In genomic region chr3:156082268-156082667, GRCm38 (mm10) we compare ENCODE assay signal across 14 mouse cellular contexts.
DNase-seq lines count a peak whose midpoint lies in the region; ATAC-seq and TF ChIP-seq lines count a peak whose summit lies in the region.
"Had no signal": no experiment of that assay in that cellular context is flagged by ENCODE, and none has a peak within 500 bp of the region (broad histone marks: within the 10 kb centered on the region; RNA-seq: fewer than 3 reads in every experiment).

No protein-coding gene starts in this region.

- TF ChIP-seq CTCF in cerebellum, adult 2 months (IDR thresholded peaks at IDR 0.05; ENCODE audit: borderline replicate concordance, insufficient read depth, low read depth, low read length), result peak; percentile 31; the same call in 1 of the 2 replicates
- TF ChIP-seq CTCF in kidney, postnatal 0 days (IDR thresholded peaks at IDR 0.05; ENCODE audit: low read depth), result peak; percentile 47
- TF ChIP-seq CTCF in stomach, postnatal 0 days (IDR thresholded peaks at IDR 0.05; ENCODE audit: low read depth), result peak; percentile 45

- H3K27ac ChIP-seq in cerebellum, adult 2 months (ENCODE audit: insufficient read depth, low read length), result no peak overlapping the region
- no peak overlapping the region for H3K27ac ChIP-seq in kidney, postnatal 0 days
- no peak overlapping the region for H3K27ac ChIP-seq in kidney, embryonic 16.5 days (ENCODE audit: low read length)
- no peak overlapping the region for H3K27ac ChIP-seq in stomach, postnatal 0 days (replicated peaks)
- H3K27ac ChIP-seq: hindbrain, embryonic 10.5 days had no signal

- no peak for TF ChIP-seq POLR2A in cerebellum, adult 2 months (IDR thresholded peaks at IDR 0.05; ENCODE audit: borderline replicate concordance, insufficient read depth, low read length)

- ATAC-seq in kidney, postnatal 0 days (replicated peaks; ENCODE audit: low FRiP score, low read depth), result no peak; the same call in 1 of the 2 replicates
- no peak for ATAC-seq in kidney, embryonic 16.5 days (ENCODE audit: low FRiP score, low TSS enrichment)
- no peak for ATAC-seq in stomach, postnatal 0 days (ENCODE audit: low FRiP score, low TSS enrichment)

- H3K4me3 ChIP-seq in cerebellum, adult 2 months (replicated peaks; ENCODE audit: insufficient read depth, low read depth, low read length), result no peak overlapping the region
- H3K4me3 ChIP-seq in kidney, postnatal 0 days (replicated peaks; ENCODE audit: low read depth, low read length), result no peak overlapping the region
- no peak overlapping the region for H3K4me3 ChIP-seq in kidney, embryonic 16.5 days (ENCODE audit: low read length)
- H3K4me3 ChIP-seq in stomach, postnatal 0 days (ENCODE audit: low read depth, low read length), result no peak overlapping the region
- H3K4me3 ChIP-seq: hindbrain, embryonic 10.5 days had no signal

- no peak for TF ChIP-seq EP300 in stomach, postnatal 0 days (optimal IDR thresholded peaks at IDR 0.05)

- H3K9ac ChIP-seq in kidney, postnatal 0 days (ENCODE audit: low read depth, low read length), result no peak overlapping the region
- no peak overlapping the region for H3K9ac ChIP-seq in kidney, embryonic 16.5 days (replicated peaks; ENCODE audit: low read length)
- no peak overlapping the region for H3K9ac ChIP-seq in stomach, postnatal 0 days (ENCODE audit: low read length)

- no peaks in the 10 kb centered on the region for H3K36me3 ChIP-seq in kidney, postnatal 0 days (ENCODE audit: insufficient read depth, low read length)
- no peaks in the 10 kb centered on the region for H3K36me3 ChIP-seq in kidney, embryonic 16.5 days (ENCODE audit: insufficient read depth, low read length)
- no peaks in the 10 kb centered on the region for H3K36me3 ChIP-seq in stomach, postnatal 0 days (ENCODE audit: control insufficient read depth, insufficient read depth, low read length)
- H3K36me3 ChIP-seq: G1E; hindbrain, embryonic 10.5 days had no signal

- H3K4me2 ChIP-seq in kidney, postnatal 0 days (ENCODE audit: low read length), result no peak overlapping the region
- H3K4me2 ChIP-seq in kidney, embryonic 16.5 days (replicated peaks; ENCODE audit: low read depth, low read length), result no peak overlapping the region
- H3K4me2 ChIP-seq in stomach, postnatal 0 days (replicated peaks; ENCODE audit: low read depth), result no peak overlapping the region
- H3K4me2 ChIP-seq: midbrain, embryonic 11.5 days had no signal

- H3K27me3 ChIP-seq in cerebellum, adult 2 months (ENCODE audit: control insufficient read depth, insufficient read depth, low read length), result no peaks in the 10 kb centered on the region
- H3K27me3 ChIP-seq in kidney, postnatal 0 days (ENCODE audit: insufficient read depth, low read length), result no peaks in the 10 kb centered on the region
- H3K27me3 ChIP-seq in kidney, embryonic 16.5 days (ENCODE audit: insufficient read depth, low read length), result no peaks in the 10 kb centered on the region
- H3K27me3 ChIP-seq in stomach, postnatal 0 days (ENCODE audit: control insufficient read depth, insufficient read depth, low read length), result no peaks in the 10 kb centered on the region

- peak in 1 of 2 experiments; percentile 6 for DNase-seq in cerebellum, adult 2 months
- no peak for DNase-seq in cerebellum, adult 11 months
- DNase-seq in kidney, postnatal 0 days (ENCODE audit: low spot score), result no peak
- peak; percentile 3 for DNase-seq in lung, postnatal 10 days
- DNase-seq in lung, postnatal 4 days, result no peak
- DNase-seq in stomach, postnatal 0 days (ENCODE audit: low spot score), result no peak
- DNase-seq in urinary bladder, postnatal 4 days (ENCODE audit: low spot score in 2 of 2), result no peak
- DNase-seq: kidney, adult 18-20 months; layer of hippocampus, adult 9-11 months; thymus, adult 18-20 months had no signal

- no peaks in the 10 kb centered on the region for H3K4me1 ChIP-seq in cerebellum, adult 2 months (ENCODE audit: control insufficient read depth, insufficient read depth, low read length)
- H3K4me1 ChIP-seq in kidney, postnatal 0 days (replicated peaks; ENCODE audit: insufficient read depth, low read length), result no peaks in the 10 kb centered on the region
- H3K4me1 ChIP-seq in kidney, embryonic 16.5 days (ENCODE audit: insufficient read depth, low read length), result no peaks in the 10 kb centered on the region
- no peaks in the 10 kb centered on the region for H3K4me1 ChIP-seq in stomach, postnatal 0 days (replicated peaks; ENCODE audit: control insufficient read depth, insufficient read depth)
- H3K4me1 ChIP-seq: hindbrain, embryonic 10.5 days had no signal

- no peaks in the 10 kb centered on the region for H3K9me3 ChIP-seq in kidney, postnatal 0 days (replicated peaks; ENCODE audit: low read length)
- no peaks in the 10 kb centered on the region for H3K9me3 ChIP-seq in kidney, embryonic 16.5 days (ENCODE audit: low read length)
- no peaks in the 10 kb centered on the region for H3K9me3 ChIP-seq in stomach, postnatal 0 days (ENCODE audit: control insufficient read depth, low read length)
- H3K9me3 ChIP-seq: hindbrain, embryonic 10.5 days had no signal
